Mouse (Mus musculus): ENCODE measurements around the gene Dxo.
"Not testable (repeated sequence)": the region's sequence is repeated elsewhere in the genome, so short reads cannot be mapped to it uniquely, and the experiment has no call there.

- TF ChIP-seq ZNF384 (IDR thresholded peaks at IDR 0.05; ENCODE audit: low read depth, low read length); RCOR1 (conservative IDR thresholded peaks at IDR 0.05; ENCODE audit: low read depth, low read length); BHLHE40 (IDR thresholded peaks at IDR 0.05; ENCODE audit: low read depth, low read length); HCFC1 (IDR thresholded peaks at IDR 0.05; ENCODE audit: low read depth, low read length); KAT2A (IDR thresholded peaks at IDR 0.05; ENCODE audit: insufficient replicate concordance, low read length); ETS1 (conservative IDR thresholded peaks at IDR 0.05; ENCODE audit: low read depth, low read length); CHD1 (IDR thresholded peaks at IDR 0.05; ENCODE audit: low read depth, low read length); POLR2A (IDR thresholded peaks at IDR 0.05; ENCODE audit: low read depth, low read length); CTCF (conservative IDR thresholded peaks at IDR 0.05 in 1 of 2, IDR thresholded peaks at IDR 0.05 in 1 of 2; ENCODE audit: low read depth in 2 of 2, low read length in 2 of 2); NRF1 (IDR thresholded peaks at IDR 0.05; ENCODE audit: low read depth, low read length): not testable (repeated sequence)
These were observed 34.1 kb upstream of the Dxo start for GRCm38 (mm10) chr17:34802756-34803155.

All from CH12.LX (cell line).